Mouse (Mus musculus): ENCODE results near the gene Myo3b.

Gene Myo3b

DNA sequence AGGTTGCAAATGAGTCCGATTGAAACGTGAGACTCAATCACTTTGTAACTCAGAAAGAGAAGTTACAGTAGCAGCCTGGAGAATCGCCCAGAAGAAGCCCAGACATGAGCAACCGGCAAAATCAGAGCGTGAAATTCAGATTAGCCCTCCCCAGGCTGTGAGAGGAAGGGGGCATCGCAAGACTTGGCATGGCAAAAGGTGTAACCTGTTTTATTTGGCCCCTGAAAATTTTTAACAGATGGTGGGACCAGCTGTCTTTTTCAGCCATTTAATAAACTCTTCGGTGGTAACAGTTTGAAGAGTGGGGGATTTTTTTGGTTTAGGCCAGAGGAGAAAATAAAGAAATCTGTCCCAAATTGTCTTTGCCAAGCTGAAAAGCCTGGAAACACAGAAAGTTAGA is 405.2 kb downstream of the Myo3b start:
- DNase-seq (ENCODE audit: low spot score in 2 of 2) = no peak

DNA sequence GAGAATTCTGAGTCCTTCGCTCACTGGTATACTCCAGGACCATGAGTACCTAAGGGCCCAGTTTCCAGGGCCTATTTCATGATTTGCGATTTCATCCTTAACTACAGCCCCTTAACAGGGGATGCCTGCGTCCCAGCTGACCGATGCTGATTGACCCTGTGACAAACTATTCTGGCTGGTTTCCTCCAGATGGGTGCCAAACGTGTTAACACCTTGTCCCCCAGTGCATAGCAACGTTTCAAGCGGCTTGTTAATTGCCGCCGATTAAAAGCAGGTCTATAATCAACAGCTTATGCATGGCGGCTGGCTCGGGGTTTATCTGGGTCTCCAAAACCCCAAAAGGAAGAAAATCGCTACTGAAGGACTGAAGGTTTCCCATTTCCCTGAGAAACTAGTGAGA is 417.3 kb downstream of the Myo3b start:
- DNase-seq (ENCODE audit: low spot score in 2 of 2) = no peak

- DNase-seq (ENCODE audit: low spot score in 2 of 2) = no peak
Measured at GRCm38 (mm10) chr2:70463606-70464005, 424.7 kb downstream of the Myo3b start.

DNA sequence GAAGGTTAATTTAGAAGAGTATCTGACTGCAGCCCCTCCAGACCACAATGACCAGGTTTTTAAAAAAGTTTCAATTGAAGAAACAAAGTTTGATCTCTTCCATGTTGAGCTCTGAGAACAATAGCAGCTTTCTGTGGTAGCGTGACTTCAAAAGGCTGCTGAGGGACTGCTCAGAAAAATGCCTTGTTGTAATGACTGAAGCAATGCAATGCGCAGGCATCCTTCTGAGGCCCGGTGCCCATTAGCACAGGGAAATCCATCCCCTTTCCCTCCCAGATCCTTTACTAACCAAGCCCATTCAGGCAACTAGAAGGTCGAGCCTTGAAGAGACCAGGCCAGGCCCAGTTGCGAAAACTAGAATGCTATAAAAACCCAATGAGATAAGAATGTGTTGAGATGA is 432.2 kb downstream of the Myo3b start:
- DNase-seq (ENCODE audit: low spot score in 2 of 2) = no peak

GRCm38 (mm10) chr2:70471861-70472620 is 433.1 kb downstream of the Myo3b start:
- no peak for DNase-seq (ENCODE audit: low spot score in 2 of 2)
